Mouse (Mus musculus): ENCODE data around the gene Mast4.

Gene Mast4

GRCm38 (mm10) chr13:102989616-102990015 is 344.7 kb downstream of the Mast4 start:
- DNase-seq (ENCODE audit: extremely low spot score, low spot score) = no peak

GRCm38 (mm10) chr13:102988976-102989375 is 345.3 kb downstream of the Mast4 start:
- no peak for DNase-seq (ENCODE audit: extremely low spot score, low spot score)

- DNase-seq (ENCODE audit: extremely low spot score, low spot score) = no peak
Measured at GRCm38 (mm10) chr13:102988251-102988895, 345.9 kb downstream of the Mast4 start.

GRCm38 (mm10) chr13:102984550-102984949 is 349.7 kb downstream of the Mast4 start:
- DNase-seq (ENCODE audit: extremely low spot score, low spot score) = no peak

GRCm38 (mm10) chr13:102973853-102974252 is 360.4 kb downstream of the Mast4 start:
- DNase-seq (ENCODE audit: extremely low spot score, low spot score) = no peak

GRCm38 (mm10) chr13:102963471-102963870 is 370.8 kb downstream of the Mast4 start:
- DNase-seq (ENCODE audit: extremely low spot score, low spot score) = no peak

GRCm38 (mm10) chr13:102958273-102959270 is 375.7 kb downstream of the Mast4 start:
- no peak for DNase-seq (ENCODE audit: extremely low spot score, low spot score)

GRCm38 (mm10) chr13:102957508-102958272 is 376.6 kb downstream of the Mast4 start:
- peak; percentile 57 for DNase-seq (ENCODE audit: extremely low spot score, low spot score)

GRCm38 (mm10) chr13:102955506-102955905 is 378.8 kb downstream of the Mast4 start:
- no peak for DNase-seq (ENCODE audit: extremely low spot score, low spot score)

- no peak for DNase-seq (ENCODE audit: extremely low spot score, low spot score)
Measured at GRCm38 (mm10) chr13:102949756-102950155, 384.5 kb downstream of the Mast4 start.

GRCm38 (mm10) chr13:102948966-102949365 is 385.3 kb downstream of the Mast4 start:
- DNase-seq (ENCODE audit: extremely low spot score, low spot score) = no peak

- DNase-seq (ENCODE audit: extremely low spot score, low spot score) = no peak
Measured at GRCm38 (mm10) chr13:102947546-102947945, 386.8 kb downstream of the Mast4 start.

- no peak for DNase-seq (ENCODE audit: extremely low spot score, low spot score)
Measured at GRCm38 (mm10) chr13:102946024-102946821, 388.1 kb downstream of the Mast4 start.

GRCm38 (mm10) chr13:102945450-102945849 is 388.8 kb downstream of the Mast4 start:
- no peak for DNase-seq (ENCODE audit: extremely low spot score, low spot score)

GRCm38 (mm10) chr13:102944516-102944915 is 389.8 kb downstream of the Mast4 start:
- no peak for DNase-seq (ENCODE audit: extremely low spot score, low spot score)

GRCm38 (mm10) chr13:102942557-102942956 is 391.7 kb downstream of the Mast4 start:
- DNase-seq (ENCODE audit: extremely low spot score, low spot score) = no peak

GRCm38 (mm10) chr13:102940476-102940875 is 393.8 kb downstream of the Mast4 start:
- DNase-seq (ENCODE audit: extremely low spot score, low spot score) = no peak

GRCm38 (mm10) chr13:102936233-102936632 is 398.1 kb downstream of the Mast4 start:
- no peak for DNase-seq (ENCODE audit: extremely low spot score, low spot score)

- DNase-seq (ENCODE audit: extremely low spot score, low spot score) = no peak
Measured at GRCm38 (mm10) chr13:102935788-102936187, 398.5 kb downstream of the Mast4 start.

GRCm38 (mm10) chr13:102933702-102934101 is 400.6 kb downstream of the Mast4 start:
- DNase-seq (ENCODE audit: extremely low spot score, low spot score) = no peak

GRCm38 (mm10) chr13:102932434-102932833 is 401.9 kb downstream of the Mast4 start:
- DNase-seq (ENCODE audit: extremely low spot score, low spot score) = no peak

Measured in neural tube, embryonic 10.5 days (tissue).